Mouse (Mus musculus) left cerebral cortex, postnatal 25 days (tissue): ENCODE results near the gene Trim10. TPM values are rescaled to one million over a fixed set of nuclear protein-coding genes. Genes with fewer than 3 reads are reported as not detected.
A peak's percentile ranks its signal among the peaks of the same experiment; 100 is the strongest.

ENCODE experiments used
- DNase-seq, 2 experiments: peaks; one replicate each; pipeline ENCODE4 v3.0.0; 2022; ENCODE audit warnings: low spot score in 2 of 2, mixed read lengths in 1 of 2
- intact Hi-C: fragments of 180-260 bp; cut with DNase I; formaldehyde crosslinking; loops from one replicate; pipeline ENCODE4 v1.15.1; 2025
- total RNA-seq, 2 experiments: library from RNA; stranded (reverse); gene quantifications; 2 replicates each; pipeline ENCODE4 v1.2.3; 2021

Trim10 gene
- total RNA-seq = not detected

- DNase-seq = no peak
- intact Hi-C loops = no loop called here
Observed at GRCm38 (mm10) chr17:36869284-36869954, at the start of gene Trim10. TSS of gene Trim10 (plus strand) at chr17:36869574.

- DNase-seq = peak; percentile 42 to 56
- intact Hi-C loops = no loop called here
Observed at GRCm38 (mm10) chr17:36824005-36824404, 45.4 kb upstream of the Trim10 start.

GRCm38 (mm10) chr17:36825525-36825924 is 43.8 kb upstream of the Trim10 start:
- DNase-seq = peak in 1 of 2 experiments; percentile 19

GRCm38 (mm10) chr17:36826002-36826401 is 43.4 kb upstream of the Trim10 start:
- intact Hi-C loops = loop anchor here (1.0 to 5.0 kb wide), 2 partner anchors 10 to 39 kb away; no protein-coding TSS in a partner anchor
- DNase-seq = peak; percentile 84 to 94

More at GRCm38 (mm10) chr17:36825525-36825924, 43.8 kb upstream of the Trim10 start:
- intact Hi-C loops = loop anchor here (5.0 kb wide), 1 partner anchor 38 kb away; no protein-coding TSS in a partner anchor

GRCm38 (mm10) chr17:36828488-36828887 is 40.9 kb upstream of the Trim10 start:
- intact Hi-C loops = loop anchor here (5.0 kb wide), 1 partner anchor 41 kb away; no protein-coding TSS in a partner anchor
- DNase-seq = no peak

GRCm38 (mm10) chr17:36830470-36830869 is 38.9 kb upstream of the Trim10 start:
- no peak for DNase-seq
- intact Hi-C loops = no loop called here

- no peak for DNase-seq
- intact Hi-C loops = no loop called here
Observed at GRCm38 (mm10) chr17:36832694-36833093, 36.7 kb upstream of the Trim10 start.

- intact Hi-C loops = loop anchor here (1.0 kb wide), 1 partner anchor 10 kb away; no protein-coding TSS in a partner anchor
- DNase-seq = peak; percentile 43 to 70
Observed at GRCm38 (mm10) chr17:36835591-36836426, 33.6 kb upstream of the Trim10 start.

GRCm38 (mm10) chr17:36836427-36836812 is 33.0 kb upstream of the Trim10 start:
- intact Hi-C loops = loop anchor here (1.0 kb wide), 1 partner anchor 10 kb away; no protein-coding TSS in a partner anchor

GRCm38 (mm10) chr17:36836874-36837647 is 32.3 kb upstream of the Trim10 start, which contains the start of gene Trim26:
TSS of gene Trim26 (plus strand) at chr17:36837134.
- DNase-seq = peak; percentile 96 to 99
- intact Hi-C loops = loop anchor here (1.0 kb wide), 1 partner anchor 11 kb away; no protein-coding TSS in a partner anchor

More at GRCm38 (mm10) chr17:36836427-36836812, 33.0 kb upstream of the Trim10 start:
- no peak for DNase-seq

- DNase-seq = no peak
- intact Hi-C loops = no loop called here
Observed at GRCm38 (mm10) chr17:36839001-36839400, 30.4 kb upstream of the Trim10 start.

- intact Hi-C loops = no loop called here
- DNase-seq = no peak
Observed at GRCm38 (mm10) chr17:36839931-36840330, 29.4 kb upstream of the Trim10 start.

- no peak for DNase-seq
- intact Hi-C loops = no loop called here
Observed at GRCm38 (mm10) chr17:36840961-36841445, 28.4 kb upstream of the Trim10 start.

- intact Hi-C loops = no loop called here
- DNase-seq = no peak
Observed at GRCm38 (mm10) chr17:36843696-36844095, 25.7 kb upstream of the Trim10 start.

- intact Hi-C loops = no loop called here
- no peak for DNase-seq
Observed at GRCm38 (mm10) chr17:36844286-36844719, 25.1 kb upstream of the Trim10 start.

GRCm38 (mm10) chr17:36844725-36845124 is 24.6 kb upstream of the Trim10 start:
- intact Hi-C loops = no loop called here
- no peak for DNase-seq

- intact Hi-C loops = no loop called here
Observed at GRCm38 (mm10) chr17:36848911-36849310, 20.5 kb upstream of the Trim10 start.

GRCm38 (mm10) chr17:36849992-36850391 is 19.4 kb upstream of the Trim10 start:
- no peak for DNase-seq
- intact Hi-C loops = no loop called here

More at GRCm38 (mm10) chr17:36848911-36849310, 20.5 kb upstream of the Trim10 start:
- DNase-seq = no peak

GRCm38 (mm10) chr17:36851200-36851599 is 18.2 kb upstream of the Trim10 start:
- intact Hi-C loops = no loop called here

More at GRCm38 (mm10) chr17:36851200-36851599, 18.2 kb upstream of the Trim10 start:
- DNase-seq = no peak
